Mouse (Mus musculus) ES-E14 (cell line): ENCODE results near the gene Vpreb2. TPM values are rescaled to one million over a fixed set of nuclear protein-coding genes. Genes with fewer than 3 reads are reported as not detected.

Source experiments
- DNase-seq: peaks from one replicate; pipeline ENCODE4 v3.0.0-alpha.2; 2013; ENCODE audit warnings: low read depth, low spot score
- H3K27ac ChIP-seq: 2 replicates; pipeline ENCODE4 v1.5.1; 2012; ENCODE audit warnings: low read depth, mild to moderate bottlenecking, low read length, moderate library complexity, mixed read lengths; ENCODE audit not compliant: poor library complexity, insufficient read depth, severe bottlenecking
- H3K36me3 ChIP-seq: 2 replicates; pipeline ENCODE4 v1.6.1; 2012; ENCODE audit warnings: mild to moderate bottlenecking, low read length, moderate library complexity, mixed read lengths; ENCODE audit not compliant: control insufficient read depth, poor library complexity, insufficient read depth, severe bottlenecking
- H3K4me1 ChIP-seq, 2 experiments: fragments of 150-350 bp in 1 of 2; sonication (generic) in 1 of 2; 2 replicates each; pipeline ENCODE4 v1.6.1; 2012; ENCODE audit warnings: low read length in 2 of 2, mild to moderate bottlenecking in 1 of 2, mixed read lengths in 1 of 2; ENCODE audit not compliant: control insufficient read depth in 2 of 2, insufficient read depth in 2 of 2, poor library complexity in 1 of 2
- H3K4me3 ChIP-seq, 2 experiments: fragments of 150-350 bp in 1 of 2; sonication (generic) in 1 of 2; 2 replicates each; pipeline ENCODE4 v1.5.1; 2012; ENCODE audit warnings: low read length in 2 of 2, low read depth in 1 of 2, mild to moderate bottlenecking in 1 of 2, mixed read lengths in 1 of 2; ENCODE audit not compliant: insufficient read depth in 1 of 2, poor library complexity in 1 of 2, severe bottlenecking in 1 of 2
- H3K9ac ChIP-seq: 2 replicates; pipeline ENCODE4 v1.6.1; 2012; ENCODE audit warnings: low read depth, mild to moderate bottlenecking, low read length, mixed read lengths; ENCODE audit not compliant: poor library complexity, insufficient read depth, severe bottlenecking
- H3K9me3 ChIP-seq: fragments of 150-350 bp; sonication (generic); 2 replicates; pipeline ENCODE4 v1.6.1; 2012; ENCODE audit warnings: low read depth, mild to moderate bottlenecking, low read length; ENCODE audit not compliant: control insufficient read depth, insufficient read depth
- CHD2 ChIP-seq: IDR thresholded peaks from 2 replicates; pipeline ENCODE4 v1.6.1; 2014; ENCODE audit warnings: mild to moderate bottlenecking, low read depth, low read length, inconsistent platforms
- HCFC1 ChIP-seq: IDR thresholded peaks from 2 replicates; pipeline ENCODE4 v1.6.1; 2012; ENCODE audit warnings: low read length, inconsistent platforms, borderline replicate concordance; ENCODE audit not compliant: insufficient read depth
- MAFK ChIP-seq: IDR thresholded peaks from 2 replicates; pipeline ENCODE4 v1.6.1; 2014; ENCODE audit warnings: mild to moderate bottlenecking, low read depth, low read length, inconsistent platforms; ENCODE audit not compliant: insufficient read depth
- ZC3H11A ChIP-seq: IDR thresholded peaks from 2 replicates; pipeline ENCODE4 v1.6.1; 2012; ENCODE audit warnings: low read depth, mild to moderate bottlenecking, inconsistent platforms, low read length, borderline replicate concordance
- ZNF384 ChIP-seq: IDR thresholded peaks from 2 replicates; pipeline ENCODE4 v1.6.1; 2012; ENCODE audit warnings: low read depth, low read length, inconsistent platforms
- in situ Hi-C, 2 experiments: fragments of 600-800 bp; cut with MboI; formaldehyde crosslinking; loops; one replicate each; pipeline ENCODE4 v1.15.1; 2025; ENCODE audit warnings: low sequenced_read_pairs in 2 of 2, inconsistent platforms in 1 of 2; ENCODE audit not compliant: unreplicated experiment in 2 of 2
- total RNA-seq: library from RNA; depleted of rRNA; stranded (reverse); fragments of 300-350 nt; gene quantifications from 2 replicates; pipeline ENCODE4 v1.2.3, GENCODE M21; 2012; rRNA removed

Vpreb2 gene
- total RNA-seq = not detected in 2 replicates

DNA sequence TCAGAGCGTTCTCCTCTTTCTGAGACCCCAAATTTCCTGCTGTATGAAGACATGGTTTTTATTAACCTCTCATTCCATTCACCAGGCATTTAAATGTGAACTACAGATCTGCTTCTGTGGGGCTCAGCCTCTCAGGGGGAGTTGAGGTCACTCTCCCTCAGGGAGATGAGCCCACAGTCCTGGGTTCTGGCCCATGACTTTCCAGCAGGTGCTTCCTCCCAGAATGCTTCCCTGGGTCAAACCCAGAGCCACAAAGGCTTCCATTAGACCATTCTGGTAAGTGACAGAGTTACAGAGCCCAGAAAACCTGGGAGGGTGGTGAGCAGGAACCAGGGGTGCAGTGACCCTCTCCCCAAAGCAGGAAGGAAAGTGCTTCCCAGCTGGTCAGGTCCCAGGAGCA, at the start of gene Vpreb2:
Vpreb2 (plus strand) TSS at position 301 of the 400 bp plus-strand sequence.
- Histone ChIP-seq H3K4me3 (no peak within 1 kb of the TSS), H3K27ac (no peak within 1 kb of the TSS), H3K9ac (no peak within 1 kb of the TSS), H3K9me3 (no peaks in the 10 kb centered on the region), H3K36me3 (no peaks in the 10 kb centered on the region), H3K4me1 (peaks cover 0 to 16% of the 10 kb centered on the region in 2 experiments; a peak in 3 of 4 replicates)
- in situ Hi-C loops = no loop called here
- TF ChIP-seq HCFC1 (no peak), ZC3H11A (no peak), CHD2 (no peak), MAFK (no peak), ZNF384 (no peak)
- DNase-seq = no peak

DNA sequence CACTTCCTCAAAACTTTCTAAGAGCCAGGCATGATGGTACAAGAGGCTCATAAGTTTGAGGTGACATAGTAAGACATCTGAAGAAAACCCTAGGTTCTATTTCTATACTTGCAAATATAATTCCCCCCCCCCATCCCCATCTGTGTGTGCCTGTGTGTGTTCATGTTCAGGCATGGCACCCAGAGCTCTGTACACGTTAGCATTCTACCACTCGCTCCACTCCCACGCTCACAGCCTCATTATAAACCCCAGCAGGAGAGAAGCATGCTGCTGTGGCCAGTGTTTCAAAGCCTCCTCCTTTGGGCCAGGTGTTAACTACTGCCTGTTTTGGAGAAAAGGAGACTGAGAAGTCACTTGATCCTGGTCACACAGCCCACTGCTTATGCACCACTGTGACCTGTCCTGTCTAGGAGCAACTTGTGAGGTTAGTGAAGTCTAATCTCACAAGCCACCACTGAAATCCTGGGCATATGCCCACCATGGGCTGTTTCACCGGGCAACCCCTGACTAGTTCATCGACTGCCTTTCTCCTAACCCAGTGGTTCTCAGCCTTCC, 48.2 kb upstream of the Vpreb2 start:
- Histone ChIP-seq H3K36me3 (peaks cover 2% of the 10 kb centered on the region; the same call in 1 of the 2 replicates), H3K4me3 (no peak overlapping the region), H3K9ac (no peak overlapping the region), H3K27ac (no peak overlapping the region), H3K9me3 (no peaks in the 10 kb centered on the region), H3K4me1 (peaks cover 4 to 20% of the 10 kb centered on the region in 2 experiments; a peak in 2 of 4 replicates)
- TF ChIP-seq ZC3H11A = no peak
- no peak for TF ChIP-seq ZNF384
- TF ChIP-seq MAFK = no peak
- TF ChIP-seq HCFC1 = no peak
- no peak for TF ChIP-seq CHD2
- in situ Hi-C loops = no loop called here
- DNase-seq = no peak

DNA sequence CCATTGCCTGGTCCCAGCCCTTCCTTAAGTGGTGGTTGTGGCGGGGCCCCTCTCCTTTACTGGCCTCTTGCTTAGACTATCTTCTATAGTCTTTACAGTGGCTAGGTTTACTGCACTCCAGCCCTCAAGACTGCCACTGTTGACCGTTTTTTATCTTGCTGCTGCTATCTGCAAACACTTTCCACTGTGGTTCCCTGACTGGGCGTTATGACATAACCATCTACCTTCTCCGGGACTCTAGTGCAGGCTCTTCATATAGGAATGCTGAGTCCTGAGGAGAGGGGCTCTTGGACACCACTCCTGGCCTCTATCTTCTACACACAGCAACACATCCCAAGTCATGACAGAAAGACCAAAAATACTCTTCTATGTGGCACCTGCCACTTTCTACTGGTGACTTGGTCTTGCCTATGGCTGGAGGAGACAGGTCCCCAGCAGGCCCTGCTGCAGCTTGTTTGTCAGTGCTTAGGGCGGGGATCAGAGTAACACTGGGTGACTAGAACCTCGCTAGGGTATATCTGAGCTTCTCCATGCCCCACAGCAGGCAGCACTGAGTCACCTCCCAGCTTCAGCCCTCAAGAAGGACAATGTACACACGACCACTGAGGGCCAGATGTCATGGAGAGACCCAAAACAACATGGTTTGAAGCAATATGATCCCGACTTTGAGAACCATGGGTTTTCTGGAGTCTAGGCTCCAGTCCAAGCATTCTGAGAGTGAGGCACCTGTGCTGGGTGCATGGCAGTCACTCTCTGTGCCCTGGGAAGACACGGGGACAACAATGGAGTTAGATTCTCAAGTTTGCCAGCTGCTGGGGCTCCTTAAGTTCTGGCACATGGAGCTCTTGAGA, 46.4 kb upstream of the Vpreb2 start:
- Histone ChIP-seq H3K36me3 (no peaks in the 10 kb centered on the region), H3K4me1 (peaks cover 4 to 19% of the 10 kb centered on the region in 2 experiments; a peak in 2 of 4 replicates), H3K9me3 (no peaks in the 10 kb centered on the region), H3K27ac (no peak overlapping the region), H3K4me3 (no peak overlapping the region), H3K9ac (no peak overlapping the region)
- no peak for TF ChIP-seq HCFC1
- TF ChIP-seq MAFK = no peak
- no peak for TF ChIP-seq ZNF384
- TF ChIP-seq ZC3H11A = no peak
- no peak for TF ChIP-seq CHD2
- in situ Hi-C loops = no loop called here
- no peak for DNase-seq

DNA sequence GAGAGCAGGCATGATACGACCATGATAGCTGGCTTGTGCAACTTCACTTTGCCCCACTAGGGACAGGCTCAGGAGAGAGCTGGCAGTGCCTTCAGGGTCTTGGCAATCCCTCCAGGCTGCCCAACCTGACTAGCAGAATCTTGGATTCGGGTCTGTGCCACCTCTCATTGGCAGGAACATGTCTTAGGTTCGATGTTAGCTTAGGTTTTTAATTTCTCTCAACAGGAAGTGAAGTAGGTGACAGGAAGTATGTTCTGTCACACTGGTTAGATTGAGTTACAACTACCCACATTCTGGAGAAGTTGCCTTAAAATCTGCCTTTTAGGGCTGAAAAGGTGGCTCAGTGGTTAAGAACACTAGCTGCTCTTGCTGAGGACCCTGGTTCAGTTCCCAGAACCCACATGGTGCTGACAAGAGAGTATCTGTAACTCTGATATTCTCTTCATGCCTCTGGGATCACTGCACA, 45.8 kb upstream of the Vpreb2 start:
- Histone ChIP-seq H3K4me1 (peaks cover 4 to 18% of the 10 kb centered on the region in 2 experiments; a peak in 2 of 4 replicates), H3K9me3 (no peaks in the 10 kb centered on the region), H3K36me3 (no peaks in the 10 kb centered on the region), H3K27ac (no peak overlapping the region), H3K4me3 (no peak overlapping the region), H3K9ac (no peak overlapping the region)
- no peak for TF ChIP-seq MAFK
- no peak for TF ChIP-seq ZNF384
- TF ChIP-seq HCFC1 = no peak
- no peak for TF ChIP-seq ZC3H11A
- TF ChIP-seq CHD2 = no peak
- in situ Hi-C loops = no loop called here
- DNase-seq = no peak
